Mouse (Mus musculus) olfactory bulb, adult 2 months (tissue): ENCODE measurements around the gene Tmem260.

Source experiments
- CTCF ChIP-seq: fragments of 200-500 bp; IDR thresholded peaks from 2 replicates; pipeline ENCODE4 v1.5.1; 2012; ENCODE audit warnings: low read depth, mild to moderate bottlenecking, low read length, moderate library complexity; ENCODE audit not compliant: insufficient read depth
- POLR2A ChIP-seq: fragments of 200-500 bp; IDR thresholded peaks from 2 replicates; pipeline ENCODE4 v1.6.1; 2012; ENCODE audit warnings: mild to moderate bottlenecking, low read depth, low read length, moderate library complexity; ENCODE audit not compliant: insufficient read depth

DNA sequence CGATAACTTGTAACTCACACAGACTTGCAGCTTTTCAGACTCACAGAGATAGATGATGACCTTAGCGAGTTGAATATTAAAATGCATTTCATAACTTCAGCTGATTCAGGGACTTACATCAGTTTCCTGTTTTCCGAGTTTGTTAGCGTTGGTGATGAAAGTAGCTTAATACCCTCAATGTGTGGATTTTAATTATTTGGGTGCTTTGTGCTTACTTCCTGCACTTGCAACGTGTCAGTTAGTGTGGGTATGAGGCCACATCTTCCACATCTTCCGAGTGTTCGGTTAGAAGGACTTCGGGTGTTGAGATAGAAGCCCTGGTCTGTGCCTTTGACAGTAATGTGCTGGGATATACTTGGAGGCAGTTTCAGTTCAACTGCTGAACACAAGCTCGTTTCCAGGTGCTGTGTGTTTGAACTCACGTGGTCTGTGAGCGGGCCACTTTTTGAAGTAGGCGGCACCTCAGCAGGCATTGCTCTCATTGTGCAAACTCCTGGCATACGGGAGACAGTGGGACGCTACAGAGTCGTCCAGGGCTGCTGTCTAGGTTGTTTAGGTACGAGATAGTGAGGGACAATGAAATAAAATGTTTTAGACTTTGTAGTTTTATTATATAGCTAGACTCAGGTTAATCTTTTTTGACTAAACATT lies 11.5 kb downstream of the Tmem260 start:
- TF ChIP-seq POLR2A (no peak), CTCF (no peak)
